Mouse (Mus musculus) heart, postnatal 0 days (tissue): ENCODE measurements around the gene Smim1. TPM values are rescaled to one million over a fixed set of nuclear protein-coding genes. Genes with fewer than 3 reads are reported as not detected.

ENCODE experiments used
- ATAC-seq: fragments of 200-750 bp; cut with Nextera tagmentation; 2 replicates; pipeline ENCODE4 v1.8.0; 2017; ENCODE audit warnings: low read depth, moderate number of reproducible peaks, moderate library complexity; ENCODE audit not compliant: insufficient read depth
- DNase-seq: peaks from one replicate; pipeline ENCODE4 v3.0.0-alpha.2; 2016; ENCODE audit warnings: low spot score
- H3K27ac ChIP-seq: fragments of 300-500 bp; sonication (generic); 2 replicates; pipeline ENCODE4 v1.5.1; 2014; ENCODE audit warnings: low read depth, mild to moderate bottlenecking
- H3K27me3 ChIP-seq: fragments of 300-500 bp; sonication (generic); 2 replicates; pipeline ENCODE4 v1.6.1; 2014; ENCODE audit warnings: low read length, mixed read lengths; ENCODE audit not compliant: control insufficient read depth, insufficient read depth
- H3K36me3 ChIP-seq: fragments of 300-500 bp; sonication (generic); replicated peaks from 2 replicates; pipeline ENCODE4 v1.6.1; 2014; ENCODE audit warnings: low read length, mixed read lengths; ENCODE audit not compliant: control insufficient read depth, insufficient read depth
- H3K4me1 ChIP-seq: fragments of 300-500 bp; sonication (generic); 2 replicates; pipeline ENCODE4 v1.6.1; 2014; ENCODE audit warnings: antibody characterized with exemption; ENCODE audit not compliant: control insufficient read depth, insufficient read depth
- H3K4me2 ChIP-seq: fragments of 300-500 bp; sonication (generic); 2 replicates; pipeline ENCODE4 v1.6.1; 2014; ENCODE audit warnings: low read depth, mild to moderate bottlenecking, low read length, moderate library complexity
- H3K4me3 ChIP-seq: fragments of 300-500 bp; sonication (generic); 2 replicates; pipeline ENCODE4 v1.5.1; 2014; ENCODE audit warnings: low read depth, low read length
- H3K9ac ChIP-seq: fragments of 300-500 bp; sonication (generic); replicated peaks from 2 replicates; pipeline ENCODE4 v1.6.1; 2014; ENCODE audit warnings: low read depth, low read length, mixed read lengths
- H3K9me3 ChIP-seq: fragments of 300-500 bp; sonication (generic); replicated peaks from 2 replicates; pipeline ENCODE4 v1.6.1; 2016; ENCODE audit warnings: low read length; ENCODE audit not compliant: control insufficient read depth
- CTCF ChIP-seq: IDR thresholded peaks from 2 replicates; pipeline ENCODE4 v1.5.1; 2016; ENCODE audit warnings: antibody characterized with exemption, control low read depth, low read depth
- EP300 ChIP-seq: IDR thresholded peaks from 2 replicates; pipeline ENCODE4 v1.6.1; 2016; ENCODE audit warnings: antibody characterized with exemption, low read depth
- WGBS: fragments of 180-500 bp; shearing (Covaris S2); extraction: QIAGEN DNeasy Blood & Tissue Kit; methylation state at CpG from one replicate; pipeline ENCODE4 v1.1.7; 2014; 5-methylcytosine and 5-hydroxymethylcytosine counted together
- polyA plus RNA-seq: library from polyadenylated mRNA; unstranded; fragments of >200 nt; fragmentation: Nextera tagmentation; extraction: Ambion mirVana; gene quantifications from 2 replicates; pipeline ENCODE4 v1.2.1, GENCODE M21; 2015
- total RNA-seq: library from RNA; depleted of rRNA; stranded (reverse); fragments of >200 nt; gene quantifications from 2 replicates; pipeline ENCODE4 v1.2.3, GENCODE M21; 2014; ENCODE audit warnings: low replicate concordance

The Smim1 gene
- total and polyA plus RNA-seq, 2 experiments from 2014 or later, result 15.9 to 23.8 TPM

- no peak overlapping the region for H3K27ac ChIP-seq
- no peak overlapping the region for H3K4me2 ChIP-seq
- WGBS, result 53% methylated on average over 4 of the region's 4 CpGs
- no peaks in the 10 kb centered on the region for H3K36me3 ChIP-seq
- no peak for TF ChIP-seq CTCF
- TF ChIP-seq EP300, result no peak
- DNase-seq (no peak), ATAC-seq (no peak)
- no peak overlapping the region for H3K4me3 ChIP-seq
- H3K9me3 ChIP-seq, result no peaks in the 10 kb centered on the region
- H3K27me3 ChIP-seq, result no peaks in the 10 kb centered on the region
- no peak overlapping the region for H3K9ac ChIP-seq
- H3K4me1 ChIP-seq, result no peaks in the 10 kb centered on the region
These were observed 31.7 kb upstream of the Smim1 start for GRCm38 (mm10) chr4:154057696-154058095.

GRCm38 (mm10) chr4:154056661-154057060 is 30.6 kb upstream of the Smim1 start:
- no peaks in the 10 kb centered on the region for H3K27me3 ChIP-seq
- 0 out of 2 replicates have a peak overlapping the region, but pooled peaks have one; percentile 9 for H3K27ac ChIP-seq
- H3K4me2 ChIP-seq, result no peak overlapping the region
- H3K4me3 ChIP-seq, result no peak overlapping the region
- DNase-seq (no peak), ATAC-seq (no peak)
- no peaks in the 10 kb centered on the region for H3K4me1 ChIP-seq
- no peak overlapping the region for H3K9ac ChIP-seq
- H3K36me3 ChIP-seq, result no peaks in the 10 kb centered on the region
- TF ChIP-seq EP300 (no peak), CTCF (no peak)
- no peaks in the 10 kb centered on the region for H3K9me3 ChIP-seq
- WGBS, result 27% methylated on average over 2 of the region's 2 CpGs

- Histone ChIP-seq H3K4me3 (no peak overlapping the region), H3K9me3 (no peaks in the 10 kb centered on the region), H3K27ac (0 out of 2 replicates have a peak overlapping the region, but pooled peaks have one; percentile 26), H3K4me2 (no peak overlapping the region), H3K36me3 (no peaks in the 10 kb centered on the region), H3K9ac (no peak overlapping the region), H3K4me1 (no peaks in the 10 kb centered on the region), H3K27me3 (no peaks in the 10 kb centered on the region)
- DNase-seq, result no peak
- 56% methylated on average over 2 of the region's 2 CpGs for WGBS
- no peak for TF ChIP-seq EP300
- no peak for TF ChIP-seq CTCF
- ATAC-seq, result no peak
These were observed 30.0 kb upstream of the Smim1 start for GRCm38 (mm10) chr4:154056046-154056445.

GRCm38 (mm10) chr4:154055482-154055881 is 29.5 kb upstream of the Smim1 start:
- Histone ChIP-seq H3K4me1 (no peaks in the 10 kb centered on the region), H3K9ac (no peak overlapping the region), H3K4me2 (no peak overlapping the region), H3K27me3 (no peaks in the 10 kb centered on the region), H3K36me3 (no peaks in the 10 kb centered on the region), H3K9me3 (no peaks in the 10 kb centered on the region), H3K4me3 (no peak overlapping the region), H3K27ac (peak overlapping the region; percentile 26; the same call in 1 of the 2 replicates)
- ATAC-seq, result no peak
- TF ChIP-seq EP300, result no peak
- no peak for TF ChIP-seq CTCF
- 60% methylated on average over 7 of the region's 7 CpGs for WGBS
- no peak for DNase-seq

- Histone ChIP-seq H3K4me3 (no peak overlapping the region), H3K36me3 (no peaks in the 10 kb centered on the region), H3K9me3 (no peaks in the 10 kb centered on the region), H3K27ac (no peak overlapping the region), H3K4me2 (no peak overlapping the region), H3K27me3 (no peaks in the 10 kb centered on the region), H3K4me1 (no peaks in the 10 kb centered on the region), H3K9ac (no peak overlapping the region)
- no peak for DNase-seq
- peak; percentile 21; the same call in 1 of the 2 replicates for TF ChIP-seq CTCF
- no peak for TF ChIP-seq EP300
- no peak for ATAC-seq
- 50% methylated on average over 4 of the region's 4 CpGs for whole genome bisulfite sequencing
These were observed 27.0 kb upstream of the Smim1 start for GRCm38 (mm10) chr4:154053065-154053464.

- no peak overlapping the region for H3K9ac ChIP-seq
- H3K4me3 ChIP-seq, result no peak overlapping the region
- no peaks in the 10 kb centered on the region for H3K27me3 ChIP-seq
- ATAC-seq, result no peak
- H3K9me3 ChIP-seq, result no peaks in the 10 kb centered on the region
- no peaks in the 10 kb centered on the region for H3K36me3 ChIP-seq
- TF ChIP-seq CTCF (no peak), EP300 (no peak)
- H3K27ac ChIP-seq, result no peak overlapping the region
- 83% methylated on average over 3 of the region's 3 CpGs for WGBS
- no peaks in the 10 kb centered on the region for H3K4me1 ChIP-seq
- DNase-seq, result no peak
- H3K4me2 ChIP-seq, result no peak overlapping the region
These were observed 25.4 kb upstream of the Smim1 start for GRCm38 (mm10) chr4:154051401-154051800.
